Mouse (Mus musculus) heart, adult 11 months (tissue): ENCODE measurements around the gene Gjb3.
A peak's percentile ranks its signal among the peaks of the same experiment; 100 is the strongest.

Experiments
- DNase-seq: peaks from one replicate; pipeline ENCODE4 v3.0.0; 2022

The Gjb3 gene

GRCm38 (mm10) chr4:127330181-127331100 is at the start of gene Gjb3:
Gene Gjb3 (minus strand): TSS chr4:127330844.
- DNase-seq, result peak; percentile 85

- DNase-seq, result no peak
These were observed 46.7 kb upstream of the Gjb3 start for GRCm38 (mm10) chr4:127377344-127377743.

GRCm38 (mm10) chr4:127375541-127376177 is 45.0 kb upstream of the Gjb3 start:
- no peak for DNase-seq

GRCm38 (mm10) chr4:127374645-127375044 is 44.0 kb upstream of the Gjb3 start:
- DNase-seq, result no peak

- DNase-seq, result no peak
These were observed 42.8 kb upstream of the Gjb3 start for GRCm38 (mm10) chr4:127373491-127373890.

- peak; percentile 94 for DNase-seq
These were observed 40.9 kb upstream of the Gjb3 start for GRCm38 (mm10) chr4:127371546-127371945.

- no peak for DNase-seq
These were observed 39.8 kb upstream of the Gjb3 start for GRCm38 (mm10) chr4:127370447-127370846.

- no peak for DNase-seq
These were observed 37.8 kb upstream of the Gjb3 start for GRCm38 (mm10) chr4:127368379-127368973.

GRCm38 (mm10) chr4:127365834-127366233 is 35.2 kb upstream of the Gjb3 start:
- no peak for DNase-seq

GRCm38 (mm10) chr4:127365433-127365832 is 34.8 kb upstream of the Gjb3 start:
- DNase-seq, result no peak

- no peak for DNase-seq
These were observed 33.8 kb upstream of the Gjb3 start for GRCm38 (mm10) chr4:127364431-127364830.

- DNase-seq, result no peak
These were observed 32.7 kb upstream of the Gjb3 start for GRCm38 (mm10) chr4:127363331-127363730.

- no peak for DNase-seq
These were observed 31.9 kb upstream of the Gjb3 start for GRCm38 (mm10) chr4:127362520-127362919.

- DNase-seq, result no peak
These were observed 27.4 kb upstream of the Gjb3 start, which contains the start of gene Gjb5 for GRCm38 (mm10) chr4:127358018-127358417. Gene Gjb5 (minus strand): TSS chr4:127358181.

GRCm38 (mm10) chr4:127354506-127355485 is 24.2 kb upstream of the Gjb3 start:
- no peak for DNase-seq

- no peak for DNase-seq
These were observed 23.4 kb upstream of the Gjb3 start, which contains the start of gene Gjb4 for GRCm38 (mm10) chr4:127353951-127354438. Gene Gjb4 (minus strand): TSS chr4:127354081.

GRCm38 (mm10) chr4:127352594-127352993 is 21.9 kb upstream of the Gjb3 start:
- DNase-seq, result no peak

- DNase-seq, result no peak
These were observed 19.1 kb upstream of the Gjb3 start for GRCm38 (mm10) chr4:127349560-127350300.

- DNase-seq, result no peak
These were observed 14.4 kb upstream of the Gjb3 start for GRCm38 (mm10) chr4:127345000-127345399.

- no peak for DNase-seq
These were observed 10.7 kb upstream of the Gjb3 start for GRCm38 (mm10) chr4:127341372-127341771.

GRCm38 (mm10) chr4:127337668-127338067 is 7.0 kb upstream of the Gjb3 start:
- DNase-seq, result no peak
